Comparison of ENCODE assay signal across 10 mouse cellular contexts in the genomic region with DNA sequence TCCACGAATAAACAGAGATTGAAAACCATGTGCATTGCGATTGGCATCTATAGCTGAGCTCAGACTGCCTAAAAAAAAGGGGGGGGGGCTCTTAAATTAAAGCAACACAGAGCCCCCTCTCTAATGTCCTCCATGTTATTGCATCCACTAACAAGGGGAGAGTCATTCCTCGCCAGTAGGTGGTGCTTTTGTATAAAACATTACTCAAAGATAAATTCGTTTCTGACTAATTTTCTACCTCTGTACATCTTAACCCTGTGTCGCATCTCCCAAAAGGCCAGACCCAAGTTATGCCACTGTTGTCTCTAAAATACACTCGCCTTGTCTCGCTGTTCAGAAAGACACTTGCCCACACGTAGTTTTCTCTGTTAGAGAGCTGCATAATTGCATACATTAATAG.
DNase-seq lines count a peak whose midpoint lies in the region; ATAC-seq and TF ChIP-seq lines count a peak whose summit lies in the region.
"Had no signal": no experiment of that assay in that cellular context is flagged by ENCODE, and none has a peak within 500 bp of the region (broad histone marks: within the 10 kb centered on the region; RNA-seq: fewer than 3 reads in every experiment).

No protein-coding gene starts in this region.

- TF ChIP-seq RAD21 in MEL (IDR thresholded peaks at IDR 0.05; ENCODE audit: low read depth, low read length), result peak; percentile 70

- no peak for TF ChIP-seq POLR2A in MEL (IDR thresholded peaks at IDR 0.05; ENCODE audit: control insufficient read depth in 1 of 2, insufficient read depth in 1 of 2, low read depth in 1 of 2, low read length in 2 of 2, poor library complexity in 1 of 2)

- no peaks in the 10 kb centered on the region for H3K79me2 ChIP-seq in MEL (ENCODE audit: control insufficient read depth, insufficient read depth, low read length, poor library complexity)

- no peak overlapping the region for H3K4me3 ChIP-seq in MEL (ENCODE audit: control insufficient read depth in 1 of 2, insufficient read depth in 1 of 2, low read depth in 2 of 2, low read length in 2 of 2)
- no peak overlapping the region for H3K4me3 ChIP-seq in midbrain, embryonic 12.5 days
- H3K4me3 ChIP-seq: kidney, embryonic 15.5 days had no signal

- peak in 2 of 3 experiments; percentile 23 to 63; a peak in 3 of 6 replicates for TF ChIP-seq CTCF in MEL (IDR thresholded peaks at IDR 0.05 in 2 of 3, conservative IDR thresholded peaks at IDR 0.05 in 1 of 3; ENCODE audit: control insufficient read depth in 1 of 3, insufficient read depth in 1 of 3, low read depth in 2 of 3, low read length in 3 of 3, poor library complexity in 1 of 3, severe bottlenecking in 1 of 3)

- H3K4me2 ChIP-seq in midbrain, embryonic 12.5 days (replicated peaks), result no peak overlapping the region; the same call in 1 of the 2 replicates
- H3K4me2 ChIP-seq: kidney, embryonic 15.5 days had no signal

- 55% methylated on average over 8 of the region's 8 CpGs for WGBS in midbrain, embryonic 12.5 days

- no peaks in the 10 kb centered on the region for H3K27me3 ChIP-seq in MEL (ENCODE audit: control insufficient read depth in 1 of 2, insufficient read depth in 2 of 2, low read length in 2 of 2)
- no peaks in the 10 kb centered on the region for H3K27me3 ChIP-seq in midbrain, embryonic 12.5 days
- H3K27me3 ChIP-seq: kidney, embryonic 15.5 days had no signal

- peak; percentile 64 for ATAC-seq in midbrain, embryonic 12.5 days (ENCODE audit: low FRiP score, low read depth)
- no peak for ATAC-seq in granulocyte monocyte progenitor cell, adult 5-6 weeks (replicated peaks; ENCODE audit: poor library complexity, severe bottlenecking)

- DNase-seq in 416B (ENCODE audit: low read depth) (peak; percentile 41), MEL (ENCODE audit: low read depth, low spot score) (peak; percentile 42)
- peak; percentile 26 to 57 for DNase-seq in cerebellum, postnatal 36 days
- DNase-seq in adrenal gland, postnatal 10 days, result no peak
- DNase-seq in ovary, postnatal 36 days (ENCODE audit: low spot score), result no peak
- DNase-seq: heart, adult 18-20 months; liver had no signal

- H3K27ac ChIP-seq in MEL (ENCODE audit: control insufficient read depth, low read depth, low read length), result no peak overlapping the region
- no peak overlapping the region for H3K27ac ChIP-seq in midbrain, embryonic 12.5 days (replicated peaks)
- H3K27ac ChIP-seq: kidney, embryonic 15.5 days had no signal

- no peak for TF ChIP-seq EP300 in MEL (IDR thresholded peaks at IDR 0.05; ENCODE audit: low read depth in 1 of 2, low read length in 2 of 2)

- no peaks in the 10 kb centered on the region for H3K4me1 ChIP-seq in MEL (ENCODE audit: control insufficient read depth in 1 of 2, insufficient read depth in 2 of 2, low read length in 2 of 2)
- H3K4me1 ChIP-seq in midbrain, embryonic 12.5 days, result peaks cover 14% of the 10 kb centered on the region
- H3K4me1 ChIP-seq: kidney, embryonic 15.5 days had no signal

- H3K36me3 ChIP-seq in MEL (ENCODE audit: control insufficient read depth in 1 of 2, insufficient read depth in 2 of 2, low read length in 2 of 2), result no peaks in the 10 kb centered on the region
- H3K36me3 ChIP-seq in midbrain, embryonic 12.5 days, result no peaks in the 10 kb centered on the region
- H3K36me3 ChIP-seq: kidney, embryonic 15.5 days had no signal

- H3K9ac ChIP-seq in MEL (ENCODE audit: control insufficient read depth, low read depth, low read length, poor library complexity, severe bottlenecking), result no peak overlapping the region
- H3K9ac ChIP-seq in midbrain, embryonic 12.5 days (replicated peaks), result no peak overlapping the region
- H3K9ac ChIP-seq: kidney, embryonic 15.5 days had no signal

- H3K9me3 ChIP-seq in MEL (replicated peaks; ENCODE audit: insufficient read depth, low read length), result no peaks in the 10 kb centered on the region
- no peaks in the 10 kb centered on the region for H3K9me3 ChIP-seq in midbrain, embryonic 12.5 days
- H3K9me3 ChIP-seq: kidney, embryonic 15.5 days had no signal

TF ChIP-seq in MEL, 35 proteins besides CTCF, POLR2A, EP300 and RAD21:
- TF ChIP-seq ZMIZ1 (IDR thresholded peaks at IDR 0.05; ENCODE audit: low read depth, low read length) (no peak), MYC (IDR thresholded peaks at IDR 0.05; ENCODE audit: low read depth, low read length) (no peak), CHD2 (IDR thresholded peaks at IDR 0.05; ENCODE audit: low read length) (no peak), ZC3H11A (IDR thresholded peaks at IDR 0.05; ENCODE audit: low read depth, low read length) (peak; percentile 44), POLR2AphosphoS5 (IDR thresholded peaks at IDR 0.05; ENCODE audit: borderline replicate concordance, low read depth, low read length) (no peak), SMC3 (IDR thresholded peaks at IDR 0.05; ENCODE audit: low read depth, low read length) (peak; percentile 62), MEF2A (IDR thresholded peaks at IDR 0.05; ENCODE audit: extremely low read depth, insufficient replicate concordance, low read depth, low read length, poor library complexity, severe bottlenecking) (no peak), HCFC1 (IDR thresholded peaks at IDR 0.05; ENCODE audit: low read depth, low read length) (no peak)

Comparison
In these comparisons a context has a peak if more than half of its experiments do, and no peak if none do; other contexts are left out.
1. DNase-seq: peak in 416B (single experiment), MEL (single experiment) and cerebellum, postnatal 36 days (2 of 2); none in adrenal gland, postnatal 10 days (single experiment) and ovary, postnatal 36 days (single experiment).